Mouse (Mus musculus): ENCODE measurements around the gene Flt3l. TPM values are rescaled to one million over a fixed set of nuclear protein-coding genes. Genes with fewer than 3 reads are reported as not detected.

Flt3l gene
- polyA plus RNA-seq, 1 experiment from 2014 or later = 3.4 TPM

- Histone ChIP-seq H3K27ac (replicated peaks) (no peak overlapping the region), H3K9me3 (replicated peaks) (no peaks in the 10 kb centered on the region), H3K4me2 (no peak overlapping the region), H3K4me1 (replicated peaks) (peaks cover 17% of the 10 kb centered on the region; the same call in 1 of the 2 replicates), H3K36me3 (replicated peaks) (peaks cover 49% of the 10 kb centered on the region), H3K27me3 (no peaks in the 10 kb centered on the region), H3K9ac (no peak overlapping the region), H3K4me3 (replicated peaks) (no peak overlapping the region)
- WGBS (ENCODE audit: insufficient replicate concordance) = 77% methylated on average over 13 of the region's 13 CpGs
- no peak for ATAC-seq (ENCODE audit: insufficient read depth)
Measured at GRCm38 (mm10) chr7:45144368-45145174, 8.3 kb upstream of the Flt3l start.

GRCm38 (mm10) chr7:45141914-45142313, 5.7 kb upstream of the Flt3l start:
- no peaks in the 10 kb centered on the region for H3K27me3 ChIP-seq
- H3K4me1 ChIP-seq (replicated peaks) = peaks cover 26% of the 10 kb centered on the region
- 76% methylated on average over 5 of the region's 5 CpGs for WGBS (ENCODE audit: insufficient replicate concordance)
- no peak overlapping the region for H3K27ac ChIP-seq (replicated peaks)
- peaks cover 48% of the 10 kb centered on the region for H3K36me3 ChIP-seq (replicated peaks)
- H3K4me3 ChIP-seq (replicated peaks) = no peak overlapping the region
- H3K9me3 ChIP-seq (replicated peaks) = no peaks in the 10 kb centered on the region
- no peak for ATAC-seq (ENCODE audit: insufficient read depth)
- H3K4me2 ChIP-seq = no peak overlapping the region
- no peak overlapping the region for H3K9ac ChIP-seq

DNA sequence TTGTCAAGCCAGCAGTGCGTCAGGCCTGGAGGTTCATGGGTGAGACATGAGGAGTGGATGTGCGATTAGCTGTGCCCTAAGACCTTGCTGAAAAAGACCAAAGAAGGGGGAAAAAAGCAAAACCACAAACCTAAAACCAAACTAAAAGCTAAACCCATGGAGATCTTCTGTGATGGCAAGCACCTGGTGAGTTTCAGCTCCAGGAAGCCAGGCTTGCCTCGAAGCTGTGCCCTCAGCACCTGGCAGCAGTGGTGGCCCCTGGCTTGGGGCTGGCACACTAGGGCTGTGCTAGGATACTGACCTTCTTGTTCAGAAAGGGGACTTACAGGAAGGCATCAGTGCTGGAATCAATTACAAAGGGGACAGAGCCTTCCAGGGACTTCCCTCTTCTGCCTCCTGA, 5.1 kb upstream of the Flt3l start:
- Histone ChIP-seq H3K9me3 (replicated peaks) (no peaks in the 10 kb centered on the region), H3K4me3 (replicated peaks) (no peak overlapping the region), H3K36me3 (replicated peaks) (peaks cover 42% of the 10 kb centered on the region), H3K9ac (no peak overlapping the region), H3K4me1 (replicated peaks) (peaks cover 32% of the 10 kb centered on the region), H3K27me3 (no peaks in the 10 kb centered on the region), H3K4me2 (no peak overlapping the region), H3K27ac (replicated peaks) (no peak overlapping the region)
- WGBS (ENCODE audit: insufficient replicate concordance) = 83% methylated on average over 3 of the region's 3 CpGs
- ATAC-seq (ENCODE audit: insufficient read depth) = no peak

GRCm38 (mm10) chr7:45139904-45140723, 3.9 kb upstream of the Flt3l start:
- no peak for ATAC-seq (ENCODE audit: insufficient read depth)
- peaks cover 31% of the 10 kb centered on the region for H3K36me3 ChIP-seq (replicated peaks)
- H3K27ac ChIP-seq (replicated peaks) = no peak overlapping the region; the same call in 1 of the 2 replicates
- H3K4me2 ChIP-seq = no peak overlapping the region
- no peak overlapping the region for H3K4me3 ChIP-seq (replicated peaks)
- H3K9me3 ChIP-seq (replicated peaks) = no peaks in the 10 kb centered on the region
- no peaks in the 10 kb centered on the region for H3K27me3 ChIP-seq
- peaks cover 41% of the 10 kb centered on the region for H3K4me1 ChIP-seq (replicated peaks)
- 63% methylated on average over 8 of the region's 8 CpGs for WGBS (ENCODE audit: insufficient replicate concordance)
- no peak overlapping the region for H3K9ac ChIP-seq

DNA sequence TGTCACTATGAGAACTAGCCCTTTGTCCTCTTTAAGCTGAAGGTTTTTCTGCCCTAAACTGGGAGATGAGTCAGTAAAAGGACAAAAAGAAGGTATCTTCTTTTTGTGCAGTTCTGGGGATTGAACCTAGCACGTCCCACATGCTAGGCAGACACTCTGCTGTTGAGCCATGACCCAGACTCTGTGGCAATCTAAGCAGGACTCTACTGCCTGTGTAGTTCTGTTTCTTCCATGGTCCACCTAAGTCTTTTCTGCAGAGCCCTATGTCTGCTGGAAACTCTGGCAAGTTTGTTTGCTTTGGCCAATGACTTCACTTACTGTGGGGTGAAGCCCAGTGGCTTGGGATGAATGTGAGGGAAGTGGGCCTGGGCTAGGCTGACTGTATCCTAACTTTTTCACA, 2.2 kb upstream of the Flt3l start:
- H3K4me3 ChIP-seq (replicated peaks) = no peak overlapping the region
- H3K4me1 ChIP-seq (replicated peaks) = peaks cover 56% of the 10 kb centered on the region
- ATAC-seq (ENCODE audit: insufficient read depth) = no peak
- H3K4me2 ChIP-seq = no peak overlapping the region
- no peaks in the 10 kb centered on the region for H3K9me3 ChIP-seq (replicated peaks)
- H3K27me3 ChIP-seq = no peaks in the 10 kb centered on the region
- H3K27ac ChIP-seq (replicated peaks) = 0 out of 2 replicates have a peak overlapping the region, but pooled peaks have one; percentile 79
- 59% methylated on average over 1 of the region's 1 CpGs for WGBS (ENCODE audit: insufficient replicate concordance)
- H3K36me3 ChIP-seq (replicated peaks) = peaks cover 20% of the 10 kb centered on the region
- no peak overlapping the region for H3K9ac ChIP-seq

DNA sequence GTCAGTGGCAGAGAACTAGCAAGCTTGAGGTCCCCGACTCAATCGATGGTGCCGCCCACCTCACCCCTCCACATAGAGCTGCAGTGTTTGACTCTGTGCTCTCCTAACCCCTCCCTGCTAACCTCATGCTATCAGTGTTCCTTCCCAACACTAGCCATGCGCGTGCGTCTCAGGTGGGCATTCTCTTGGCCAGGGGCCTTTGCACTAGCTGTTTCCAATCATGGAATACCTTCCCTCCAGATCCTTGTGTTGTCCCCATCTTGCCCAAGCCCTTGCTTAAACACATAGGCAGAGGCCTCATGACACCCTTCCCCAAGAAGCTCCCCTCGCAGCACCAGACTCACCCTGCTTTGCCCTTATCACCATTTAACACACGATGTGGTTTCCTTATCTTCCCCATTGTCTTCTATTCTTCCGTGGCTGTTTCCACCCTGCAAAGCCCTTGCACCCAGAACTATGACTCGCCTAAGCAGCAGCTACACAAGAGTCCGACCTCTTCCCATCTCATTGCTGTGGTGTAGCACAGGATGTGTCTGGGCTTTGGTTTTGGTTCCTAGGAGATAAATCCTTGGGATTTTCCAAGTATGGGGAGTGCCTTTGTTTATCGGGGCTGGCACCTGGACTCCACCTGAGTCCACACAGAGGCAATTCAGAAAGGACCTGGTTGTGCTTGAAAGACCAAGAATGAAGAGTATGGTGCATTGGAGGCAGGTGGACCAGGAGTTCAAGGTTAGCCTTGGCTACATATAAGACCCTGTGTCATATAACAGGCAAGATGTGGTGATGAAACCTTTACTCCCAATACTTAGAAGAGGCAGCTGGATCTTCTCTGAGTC, 1.2 kb upstream of the Flt3l start:
- Histone ChIP-seq H3K27ac (replicated peaks) (peak overlapping the region; percentile 79), H3K27me3 (no peaks in the 10 kb centered on the region), H3K36me3 (replicated peaks) (peaks cover 14% of the 10 kb centered on the region), H3K9me3 (replicated peaks) (no peaks in the 10 kb centered on the region), H3K9ac (no peak overlapping the region; the same call in 1 of the 2 replicates), H3K4me3 (replicated peaks) (0 out of 2 replicates have a peak overlapping the region, but pooled peaks have one; percentile 12), H3K4me1 (replicated peaks) (peaks cover 56% of the 10 kb centered on the region), H3K4me2 (peak overlapping the region; percentile 95)
- ATAC-seq (ENCODE audit: insufficient read depth) = peak; percentile 53
- WGBS (ENCODE audit: insufficient replicate concordance) = 12% methylated on average over 12 of the region's 12 CpGs

DNA sequence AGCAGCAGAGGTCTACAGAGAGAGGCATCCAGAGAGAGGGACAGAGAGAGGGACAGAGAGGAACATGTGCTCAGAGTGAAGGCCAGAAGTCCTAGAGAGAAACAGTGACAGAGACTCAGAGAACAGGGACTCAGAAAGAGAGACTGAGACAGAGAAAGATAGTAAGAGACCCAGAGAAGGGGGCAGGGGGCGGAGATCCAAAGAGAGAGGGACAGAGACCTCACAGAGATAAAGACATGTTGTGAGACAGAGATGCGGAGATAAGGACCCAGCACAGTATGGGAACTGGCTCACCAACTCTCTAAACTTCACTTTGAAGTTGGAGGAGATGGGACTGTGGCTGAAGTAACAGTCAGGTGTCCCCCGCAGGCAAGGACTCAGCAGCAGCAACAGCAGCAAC, 862 bp downstream of the Flt3l start:
- Histone ChIP-seq H3K4me3 (replicated peaks) (peak overlapping the region; percentile 77), H3K4me1 (replicated peaks) (peaks cover 56% of the 10 kb centered on the region), H3K9ac (peak overlapping the region; percentile 76), H3K27ac (replicated peaks) (peak overlapping the region; percentile 79), H3K36me3 (replicated peaks) (peaks cover 6% of the 10 kb centered on the region), H3K4me2 (peak overlapping the region; percentile 95), H3K27me3 (no peaks in the 10 kb centered on the region), H3K9me3 (replicated peaks) (no peaks in the 10 kb centered on the region)
- peak; percentile 6; the same call in 1 of the 2 replicates for ATAC-seq (ENCODE audit: insufficient read depth)
- WGBS (ENCODE audit: insufficient replicate concordance) = 27% methylated on average over 3 of the region's 3 CpGs

DNA sequence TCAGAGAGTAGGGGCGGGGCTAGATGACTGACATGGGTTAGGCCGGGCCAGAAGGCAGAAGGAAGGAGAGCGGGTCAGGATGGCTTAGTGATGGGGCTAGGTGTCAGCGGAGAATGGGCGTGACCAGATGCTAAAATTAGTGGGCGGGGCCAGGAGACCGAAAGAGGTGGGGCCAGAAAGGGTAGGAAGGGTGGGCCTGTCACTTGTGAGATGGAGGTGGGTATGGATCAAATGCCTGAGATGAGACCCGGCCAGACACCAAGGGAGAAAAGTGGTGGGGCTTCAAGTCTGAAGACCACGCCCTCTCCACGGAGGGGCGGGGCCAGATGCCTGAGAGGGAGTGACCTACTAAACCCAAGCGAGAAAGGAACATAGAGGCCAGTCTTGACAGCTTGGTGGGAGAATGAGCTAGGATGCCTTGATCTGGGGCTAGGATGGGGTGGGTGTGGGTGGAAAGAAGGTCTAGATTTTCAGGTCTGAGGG, 1.6 kb downstream of the Flt3l start:
- peaks cover 6% of the 10 kb centered on the region for H3K36me3 ChIP-seq (replicated peaks)
- peak; percentile 27 for ATAC-seq (ENCODE audit: insufficient read depth)
- H3K4me1 ChIP-seq (replicated peaks) = peaks cover 60% of the 10 kb centered on the region
- peak overlapping the region; percentile 30; the same call in 1 of the 2 replicates for H3K9ac ChIP-seq
- 5% methylated on average over 12 of the region's 12 CpGs for WGBS (ENCODE audit: insufficient replicate concordance)
- peak overlapping the region; percentile 77 for H3K4me3 ChIP-seq (replicated peaks)
- peak overlapping the region; percentile 79 for H3K27ac ChIP-seq (replicated peaks)
- H3K4me2 ChIP-seq = peak overlapping the region; percentile 95
- no peaks in the 10 kb centered on the region for H3K9me3 ChIP-seq (replicated peaks)
- H3K27me3 ChIP-seq = no peaks in the 10 kb centered on the region

- no peak overlapping the region for H3K4me3 ChIP-seq (replicated peaks)
- no peak for ATAC-seq (ENCODE audit: insufficient read depth)
- H3K9ac ChIP-seq = no peak overlapping the region
- H3K4me1 ChIP-seq (replicated peaks) = peaks cover 60% of the 10 kb centered on the region
- H3K27me3 ChIP-seq = no peaks in the 10 kb centered on the region
- peaks cover 6% of the 10 kb centered on the region for H3K36me3 ChIP-seq (replicated peaks)
- H3K9me3 ChIP-seq (replicated peaks) = no peaks in the 10 kb centered on the region
- no peak overlapping the region for H3K27ac ChIP-seq (replicated peaks)
- 78% methylated on average over 8 of the region's 8 CpGs for WGBS (ENCODE audit: insufficient replicate concordance)
- H3K4me2 ChIP-seq = no peak overlapping the region
Measured at GRCm38 (mm10) chr7:45133446-45134159, 2.6 kb downstream of the Flt3l start.

GRCm38 (mm10) chr7:45131850-45132249, 4.4 kb downstream of the Flt3l start:
- ATAC-seq (ENCODE audit: insufficient read depth) = no peak
- H3K27ac ChIP-seq (replicated peaks) = no peak overlapping the region

More at GRCm38 (mm10) chr7:45131850-45132249, 4.4 kb downstream of the Flt3l start:
- no peaks in the 10 kb centered on the region for H3K27me3 ChIP-seq
- H3K9ac ChIP-seq = no peak overlapping the region
- no peak overlapping the region for H3K4me2 ChIP-seq
- 74% methylated on average over 11 of the region's 11 CpGs for WGBS (ENCODE audit: insufficient replicate concordance)
- H3K36me3 ChIP-seq (replicated peaks) = peaks cover 14% of the 10 kb centered on the region
- peaks cover 54% of the 10 kb centered on the region for H3K4me1 ChIP-seq (replicated peaks)
- no peak overlapping the region for H3K4me3 ChIP-seq (replicated peaks)
- H3K9me3 ChIP-seq (replicated peaks) = no peaks in the 10 kb centered on the region
